Mouse (Mus musculus) stomach, postnatal 0 days (tissue): Measurements from ENCODE around the gene Gm20532. TPM values are rescaled to one million over a fixed set of nuclear protein-coding genes. Genes with fewer than 3 reads are reported as not detected.
A peak's percentile ranks its signal among the peaks of the same experiment; 100 is the strongest.

Source experiments
- ATAC-seq: fragments of 200-750 bp; cut with Nextera tagmentation; 2 replicates; pipeline ENCODE4 v1.8.0; 2017; ENCODE audit not compliant: low FRiP score, low TSS enrichment
- DNase-seq: peaks from one replicate; pipeline ENCODE4 v3.0.0-alpha.2; 2016; ENCODE audit warnings: low spot score
- H3K27ac ChIP-seq: fragments of 300-500 bp; sonication (generic); replicated peaks from 2 replicates; pipeline ENCODE4 v1.5.1; 2014; ENCODE audit warnings: mild to moderate bottlenecking, control low read depth
- H3K27me3 ChIP-seq: fragments of 300-500 bp; sonication (generic); 2 replicates; pipeline ENCODE4 v1.6.1; 2014; ENCODE audit warnings: low read length; ENCODE audit not compliant: control insufficient read depth, insufficient read depth
- H3K36me3 ChIP-seq: fragments of 300-500 bp; sonication (generic); 2 replicates; pipeline ENCODE4 v1.6.1; 2014; ENCODE audit warnings: low read length, mixed read lengths; ENCODE audit not compliant: control insufficient read depth, insufficient read depth
- H3K4me1 ChIP-seq: fragments of 300-500 bp; sonication (generic); replicated peaks from 2 replicates; pipeline ENCODE4 v1.6.1; 2014; ENCODE audit warnings: antibody characterized with exemption; ENCODE audit not compliant: control insufficient read depth, insufficient read depth
- H3K4me2 ChIP-seq: fragments of 300-500 bp; sonication (generic); replicated peaks from 2 replicates; pipeline ENCODE4 v1.6.1; 2014; ENCODE audit warnings: low read depth, mild to moderate bottlenecking, control low read depth, moderate library complexity
- H3K4me3 ChIP-seq: fragments of 300-500 bp; sonication (generic); 2 replicates; pipeline ENCODE4 v1.5.1; 2014; ENCODE audit warnings: low read depth, low read length, control low read depth
- H3K9ac ChIP-seq: fragments of 300-500 bp; sonication (generic); 2 replicates; pipeline ENCODE4 v1.6.1; 2014; ENCODE audit warnings: mild to moderate bottlenecking, low read length, control low read depth, mixed read lengths
- H3K9me3 ChIP-seq: fragments of 300-500 bp; sonication (generic); 2 replicates; pipeline ENCODE4 v1.6.1; 2016; ENCODE audit warnings: low read length; ENCODE audit not compliant: control insufficient read depth
- CTCF ChIP-seq: IDR thresholded peaks from 2 replicates; pipeline ENCODE4 v1.5.1; 2016; ENCODE audit warnings: antibody characterized with exemption, low read depth, mild to moderate bottlenecking, moderate library complexity
- EP300 ChIP-seq: optimal IDR thresholded peaks from 2 replicates; pipeline ENCODE3; 2016; ENCODE audit warnings: antibody characterized with exemption
- WGBS: fragments of 180-500 bp; shearing (Covaris S2); extraction: QIAGEN DNeasy Blood & Tissue Kit; methylation state at CpG from one replicate; pipeline ENCODE4 v1.1.7; 2014; 5-methylcytosine and 5-hydroxymethylcytosine counted together
- polyA plus RNA-seq: library from polyadenylated mRNA; unstranded; fragments of >200 nt; fragmentation: Nextera tagmentation; extraction: Ambion mirVana; gene quantifications from 2 replicates; pipeline ENCODE4 v1.2.1, GENCODE M21; 2015

Gene Gm20532
- polyA plus RNA-seq, 1 experiment from 2014 or later, result not detected

- no peaks in the 10 kb centered on the region for H3K9me3 ChIP-seq
- H3K9ac ChIP-seq, result no peak overlapping the region
- peaks cover 8% of the 10 kb centered on the region; the same call in 1 of the 2 replicates for H3K36me3 ChIP-seq
- ATAC-seq (no peak), DNase-seq (no peak)
- TF ChIP-seq EP300, result no peak
- TF ChIP-seq CTCF, result no peak
- no peaks in the 10 kb centered on the region for H3K27me3 ChIP-seq
- H3K4me2 ChIP-seq, result no peak overlapping the region
- H3K4me3 ChIP-seq, result no peak overlapping the region
- no peak overlapping the region for H3K27ac ChIP-seq
- H3K4me1 ChIP-seq, result no peaks in the 10 kb centered on the region
- WGBS, result 47% methylated on average over 3 of the region's 3 CpGs
Measured at GRCm38 (mm10) chr2:26598462-26598861, 12.0 kb downstream of the Gm20532 start.

GRCm38 (mm10) chr2:26599965-26600364 is 13.5 kb downstream of the Gm20532 start:
- H3K27me3 ChIP-seq, result no peaks in the 10 kb centered on the region
- DNase-seq, result no peak
- no peak overlapping the region for H3K4me3 ChIP-seq
- H3K9ac ChIP-seq, result no peak overlapping the region
- 77% methylated on average over 4 of the region's 4 CpGs for WGBS
- H3K4me2 ChIP-seq, result no peak overlapping the region
- H3K27ac ChIP-seq, result no peak overlapping the region; the same call in 1 of the 2 replicates
- ATAC-seq, result peak; percentile 5; the same call in 1 of the 2 replicates
- H3K36me3 ChIP-seq, result peaks cover 3% of the 10 kb centered on the region; the same call in 1 of the 2 replicates
- H3K9me3 ChIP-seq, result no peaks in the 10 kb centered on the region
- no peak for TF ChIP-seq CTCF
- no peaks in the 10 kb centered on the region for H3K4me1 ChIP-seq

DNA sequence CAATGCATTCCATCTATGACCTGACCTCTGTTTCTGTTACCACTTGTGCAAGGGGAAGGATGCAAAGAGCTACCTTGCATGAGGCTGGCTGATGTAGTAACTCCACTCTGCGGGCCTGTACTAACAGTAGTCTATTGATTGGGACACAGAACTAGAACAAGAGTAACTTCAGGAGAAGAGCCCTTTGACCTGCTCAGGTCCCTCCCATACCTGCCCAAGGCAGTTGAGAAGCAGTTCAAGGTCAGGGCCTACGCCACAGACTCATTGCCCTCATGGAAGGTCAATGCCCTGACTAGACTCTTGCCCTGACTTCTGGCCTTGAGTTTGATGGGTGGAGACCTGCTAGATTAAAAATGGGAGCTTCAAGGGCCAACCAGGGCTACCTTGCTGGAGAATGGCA is 14.2 kb downstream of the Gm20532 start:
- ATAC-seq (no peak), DNase-seq (no peak)
- WGBS, result 82% methylated on average over 2 of the region's 2 CpGs
- no peak for TF ChIP-seq EP300
- TF ChIP-seq CTCF, result no peak
- Histone ChIP-seq H3K9me3 (no peaks in the 10 kb centered on the region), H3K36me3 (peaks cover 3% of the 10 kb centered on the region; the same call in 1 of the 2 replicates), H3K27ac (no peak overlapping the region; the same call in 1 of the 2 replicates), H3K9ac (no peak overlapping the region), H3K4me1 (no peaks in the 10 kb centered on the region), H3K27me3 (no peaks in the 10 kb centered on the region), H3K4me3 (no peak overlapping the region), H3K4me2 (no peak overlapping the region)

- H3K27ac ChIP-seq, result no peak overlapping the region
- DNase-seq (no peak), ATAC-seq (no peak)
- no peaks in the 10 kb centered on the region for H3K36me3 ChIP-seq
- no peak for TF ChIP-seq EP300
- TF ChIP-seq CTCF, result no peak
- no peak overlapping the region for H3K4me3 ChIP-seq
- H3K4me1 ChIP-seq, result no peaks in the 10 kb centered on the region
- 84% methylated on average over 1 of the region's 1 CpGs for WGBS
- H3K9me3 ChIP-seq, result no peaks in the 10 kb centered on the region
- no peak overlapping the region for H3K9ac ChIP-seq
- no peaks in the 10 kb centered on the region for H3K27me3 ChIP-seq
- H3K4me2 ChIP-seq, result no peak overlapping the region
Measured at GRCm38 (mm10) chr2:26601595-26601994, 15.2 kb downstream of the Gm20532 start.

- H3K36me3 ChIP-seq, result no peaks in the 10 kb centered on the region
- H3K4me1 ChIP-seq, result 0 out of 2 replicates have a peak, but pooled peaks cover 4% of the 10 kb centered on the region
- no peak for ATAC-seq
- peak overlapping the region; percentile 84; the same call in 1 of the 2 replicates for H3K9ac ChIP-seq
- no peaks in the 10 kb centered on the region for H3K9me3 ChIP-seq
- WGBS, result 67% methylated on average over 5 of the region's 5 CpGs
- H3K4me3 ChIP-seq, result peak overlapping the region; percentile 73
- H3K27ac ChIP-seq, result no peak overlapping the region
- H3K4me2 ChIP-seq, result peak overlapping the region; percentile 77
- TF ChIP-seq EP300 (no peak), CTCF (no peak)
- H3K27me3 ChIP-seq, result no peaks in the 10 kb centered on the region
- no peak for DNase-seq
Measured at GRCm38 (mm10) chr2:26602631-26603030, 16.2 kb downstream of the Gm20532 start.

- DNase-seq, result no peak
- Histone ChIP-seq H3K4me2 (peak overlapping the region; percentile 77), H3K27ac (peak overlapping the region; percentile 95), H3K4me3 (peak overlapping the region; percentile 73), H3K9me3 (no peaks in the 10 kb centered on the region), H3K36me3 (no peaks in the 10 kb centered on the region), H3K4me1 (0 out of 2 replicates have a peak, but pooled peaks cover 4% of the 10 kb centered on the region), H3K9ac (peak overlapping the region; percentile 84), H3K27me3 (no peaks in the 10 kb centered on the region)
- 6% methylated on average over 6 of the region's 6 CpGs for WGBS
- TF ChIP-seq CTCF, result no peak
- TF ChIP-seq EP300, result no peak
- ATAC-seq, result no peak
Measured at GRCm38 (mm10) chr2:26603159-26603558, 16.7 kb downstream of the Gm20532 start.
